Mouse (Mus musculus) E14TG2a.4 (cell line): ENCODE data around the gene Hcfc1.
A peak's percentile ranks its signal among the peaks of the same experiment; 100 is the strongest.

ENCODE experiments used
- H3K27me3 ChIP-seq: 2 replicates; pipeline ENCODE4 v1.6.1; 2014; ENCODE audit warnings: low read length, control low read depth; ENCODE audit not compliant: insufficient read depth
- H3K36me3 ChIP-seq: 2 replicates; pipeline ENCODE4 v1.6.1; 2014; ENCODE audit warnings: low read length, control low read depth; ENCODE audit not compliant: insufficient read depth
- H3K4me1 ChIP-seq: replicated peaks from 2 replicates; pipeline ENCODE4 v1.6.1; 2014; ENCODE audit warnings: low read depth, low read length, control low read depth
- H3K4me3 ChIP-seq: replicated peaks from 2 replicates; pipeline ENCODE4 v1.5.1; 2014; ENCODE audit warnings: mild to moderate bottlenecking, low read length
- H3K9me3 ChIP-seq: 2 replicates; pipeline ENCODE4 v1.6.1; 2014; ENCODE audit warnings: low read length, control low read depth
- CTCF ChIP-seq: conservative IDR thresholded peaks from 2 replicates; pipeline ENCODE4 v1.5.1; 2014; ENCODE audit warnings: low read length
- NANOG ChIP-seq: IDR thresholded peaks from 2 replicates; pipeline ENCODE4 v1.6.1; 2014; ENCODE audit warnings: borderline replicate concordance, low read length, mixed read lengths
- POU5F1 ChIP-seq: IDR thresholded peaks from 2 replicates; pipeline ENCODE4 v1.6.1; 2014; ENCODE audit warnings: low read length, borderline replicate concordance

Gene Hcfc1

GRCm38 (mm10) chrX:73952603-73953002 lies 13.6 kb downstream of the Hcfc1 start:
- TF ChIP-seq POU5F1 = no peak
- Histone ChIP-seq H3K4me1 (peaks cover 32% of the 10 kb centered on the region), H3K36me3 (peaks cover 100% of the 10 kb centered on the region), H3K27me3 (no peaks in the 10 kb centered on the region), H3K4me3 (no peak overlapping the region), H3K9me3 (no peaks in the 10 kb centered on the region)

GRCm38 (mm10) chrX:73949341-73949740 lies 16.8 kb downstream of the Hcfc1 start:
- Histone ChIP-seq H3K27me3 (no peaks in the 10 kb centered on the region), H3K4me3 (no peak overlapping the region), H3K9me3 (no peaks in the 10 kb centered on the region), H3K36me3 (peaks cover 100% of the 10 kb centered on the region), H3K4me1 (peaks cover 32% of the 10 kb centered on the region)
- TF ChIP-seq POU5F1 (no peak), NANOG (no peak), CTCF (no peak)

- Histone ChIP-seq H3K27me3 (no peaks in the 10 kb centered on the region), H3K9me3 (no peaks in the 10 kb centered on the region), H3K4me3 (no peak overlapping the region), H3K4me1 (peaks cover 32% of the 10 kb centered on the region), H3K36me3 (peaks cover 100% of the 10 kb centered on the region)
- TF ChIP-seq CTCF (peak; percentile 49), NANOG (no peak)
These were observed 17.5 kb downstream of the Hcfc1 start for GRCm38 (mm10) chrX:73948647-73949046.

GRCm38 (mm10) chrX:73946896-73947295 lies 19.3 kb downstream of the Hcfc1 start:
- no peaks in the 10 kb centered on the region for H3K9me3 ChIP-seq
- TF ChIP-seq CTCF (no peak), POU5F1 (no peak), NANOG (no peak)
- H3K4me3 ChIP-seq = no peak overlapping the region
- peaks cover 100% of the 10 kb centered on the region for H3K36me3 ChIP-seq
- no peaks in the 10 kb centered on the region for H3K27me3 ChIP-seq
- H3K4me1 ChIP-seq = peaks cover 32% of the 10 kb centered on the region

GRCm38 (mm10) chrX:73942294-73942693 lies 23.9 kb downstream of the Hcfc1 start:
- peaks cover 66% of the 10 kb centered on the region for H3K36me3 ChIP-seq
- H3K4me3 ChIP-seq = no peak overlapping the region
- no peak for TF ChIP-seq CTCF
- no peak for TF ChIP-seq NANOG
- TF ChIP-seq POU5F1 = no peak
- no peaks in the 10 kb centered on the region for H3K27me3 ChIP-seq
- H3K9me3 ChIP-seq = no peaks in the 10 kb centered on the region
- H3K4me1 ChIP-seq = peaks cover 6% of the 10 kb centered on the region; the same call in 1 of the 2 replicates

- Histone ChIP-seq H3K4me1 (peaks cover 6% of the 10 kb centered on the region; the same call in 1 of the 2 replicates), H3K4me3 (no peak overlapping the region), H3K36me3 (peaks cover 62% of the 10 kb centered on the region), H3K9me3 (no peaks in the 10 kb centered on the region), H3K27me3 (no peaks in the 10 kb centered on the region)
- TF ChIP-seq CTCF = no peak
- TF ChIP-seq NANOG = no peak
- no peak for TF ChIP-seq POU5F1
These were observed 24.3 kb downstream of the Hcfc1 start for GRCm38 (mm10) chrX:73941860-73942259.

GRCm38 (mm10) chrX:73931871-73932270 lies 34.3 kb downstream of the Hcfc1 start:
- H3K27me3 ChIP-seq = no peaks in the 10 kb centered on the region
- no peaks in the 10 kb centered on the region for H3K9me3 ChIP-seq
- peaks cover 28% of the 10 kb centered on the region for H3K36me3 ChIP-seq
- H3K4me1 ChIP-seq = peaks cover 40% of the 10 kb centered on the region
- no peak overlapping the region for H3K4me3 ChIP-seq
- TF ChIP-seq CTCF = no peak
- TF ChIP-seq POU5F1 = no peak
- no peak for TF ChIP-seq NANOG

- Histone ChIP-seq H3K27me3 (no peaks in the 10 kb centered on the region), H3K9me3 (no peaks in the 10 kb centered on the region)
- TF ChIP-seq NANOG = no peak
- TF ChIP-seq POU5F1 = no peak
- no peak for TF ChIP-seq CTCF
These were observed 35.6 kb downstream of the Hcfc1 start, which contains the start of gene Renbp for GRCm38 (mm10) chrX:73930402-73931062. Gene Renbp (minus strand): TSS chrX:73930850.

GRCm38 (mm10) chrX:73922550-73922882 lies 43.6 kb downstream of the Hcfc1 start:
- TF ChIP-seq NANOG (no peak), POU5F1 (no peak), CTCF (no peak)
- Histone ChIP-seq H3K27me3 (no peaks in the 10 kb centered on the region), H3K4me3 (peak overlapping the region; percentile 85), H3K36me3 (peaks cover 59% of the 10 kb centered on the region), H3K9me3 (no peaks in the 10 kb centered on the region), H3K4me1 (peaks cover 33% of the 10 kb centered on the region)

More at GRCm38 (mm10) chrX:73930402-73931062, 35.6 kb downstream of the Hcfc1 start, which contains the start of gene Renbp:
- Histone ChIP-seq H3K4me1 (peaks cover 40% of the 10 kb centered on the region), H3K4me3 (peak within 1 kb of the TSS; percentile 79), H3K36me3 (peaks cover 38% of the 10 kb centered on the region)
